Mouse (Mus musculus) intestine, embryonic 14.5 days (tissue): ENCODE data around the gene Rars2. TPM values are rescaled to one million over a fixed set of nuclear protein-coding genes. Genes with fewer than 3 reads are reported as not detected.

Experiments used
- ATAC-seq: fragments of 200-750 bp; cut with Nextera tagmentation; replicated peaks from 2 replicates; pipeline ENCODE4 v1.8.0; 2017; ENCODE audit warnings: low read depth, moderate number of reproducible peaks, moderate TSS enrichment, moderate library complexity; ENCODE audit not compliant: low FRiP score, low TSS enrichment
- DNase-seq: peaks from one replicate; pipeline ENCODE4 v3.0.0-alpha.2; 2018; ENCODE audit warnings: low spot score
- H3K27ac ChIP-seq: fragments of 300-500 bp; sonication (generic); 2 replicates; pipeline ENCODE4 v1.5.1; 2014; ENCODE audit warnings: low read depth, mild to moderate bottlenecking, control low read depth
- H3K27me3 ChIP-seq: fragments of 300-500 bp; sonication (generic); replicated peaks from 2 replicates; pipeline ENCODE4 v1.6.1; 2014; ENCODE audit warnings: low read length, control low read depth; ENCODE audit not compliant: control insufficient read depth, insufficient read depth
- H3K36me3 ChIP-seq: fragments of 300-500 bp; sonication (generic); 2 replicates; pipeline ENCODE4 v1.6.1; 2014; ENCODE audit warnings: low read length, control low read depth; ENCODE audit not compliant: control insufficient read depth, insufficient read depth
- H3K4me1 ChIP-seq: fragments of 300-500 bp; sonication (generic); replicated peaks from 2 replicates; pipeline ENCODE4 v1.6.1; 2014; ENCODE audit warnings: low read length, control low read depth, mixed read lengths; ENCODE audit not compliant: control insufficient read depth, insufficient read depth
- H3K4me2 ChIP-seq: fragments of 300-500 bp; sonication (generic); 2 replicates; pipeline ENCODE4 v1.6.1; 2014; ENCODE audit warnings: low read length
- H3K4me3 ChIP-seq: fragments of 300-500 bp; sonication (generic); 2 replicates; pipeline ENCODE4 v1.5.1; 2014; ENCODE audit warnings: low read depth, low read length, control low read depth, mixed read lengths
- H3K9ac ChIP-seq: fragments of 300-500 bp; sonication (generic); 2 replicates; pipeline ENCODE4 v1.6.1; 2014; ENCODE audit warnings: mild to moderate bottlenecking, low read length
- H3K9me3 ChIP-seq: fragments of 300-500 bp; sonication (generic); 2 replicates; pipeline ENCODE4 v1.6.1; 2016; ENCODE audit warnings: low read length, control low read depth; ENCODE audit not compliant: control insufficient read depth
- WGBS: fragments of 180-500 bp; shearing (Covaris S2); extraction: QIAGEN DNeasy Blood & Tissue Kit; methylation state at CpG from one replicate; pipeline ENCODE4 v1.1.7; 2014; 5-methylcytosine and 5-hydroxymethylcytosine counted together
- polyA plus RNA-seq: library from polyadenylated mRNA; unstranded; fragments of >200 nt; fragmentation: Nextera tagmentation; extraction: Ambion mirVana; gene quantifications from 2 replicates; pipeline ENCODE4 v1.2.1, GENCODE M21; 2014

Gene Rars2
- polyA plus RNA-seq, 1 experiment from 2014 or later = 62.2 TPM

DNA sequence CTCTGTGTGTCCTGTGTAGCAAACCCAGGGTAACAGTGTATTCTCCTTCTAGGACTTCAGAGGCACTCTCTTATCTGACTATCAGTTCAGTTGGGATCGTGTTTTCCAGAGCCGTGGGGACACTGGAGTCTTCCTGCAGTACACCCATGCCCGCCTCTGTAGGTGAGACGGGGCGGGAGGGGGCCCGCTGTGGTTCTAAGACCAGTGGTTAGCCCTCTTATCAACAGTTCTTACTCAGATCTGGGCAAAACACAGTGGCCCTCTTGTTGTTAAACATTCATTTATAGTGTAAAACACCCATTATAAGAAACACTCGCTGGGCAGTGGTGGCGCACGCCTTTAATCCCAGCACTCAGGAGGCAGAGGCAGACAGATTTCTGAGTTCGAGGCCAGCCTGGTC lies 41.3 kb downstream of the Rars2 start:
- 94% methylated on average over 10 of the region's 10 CpGs for WGBS
- no peak overlapping the region for H3K4me3 ChIP-seq
- H3K9me3 ChIP-seq = no peaks in the 10 kb centered on the region
- no peak overlapping the region for H3K9ac ChIP-seq
- H3K27me3 ChIP-seq = no peaks in the 10 kb centered on the region
- no peak overlapping the region for H3K4me2 ChIP-seq
- H3K4me1 ChIP-seq = no peaks in the 10 kb centered on the region
- no peak overlapping the region for H3K27ac ChIP-seq
- no peak for DNase-seq
- H3K36me3 ChIP-seq = peaks cover 90% of the 10 kb centered on the region
- ATAC-seq = no peak

DNA sequence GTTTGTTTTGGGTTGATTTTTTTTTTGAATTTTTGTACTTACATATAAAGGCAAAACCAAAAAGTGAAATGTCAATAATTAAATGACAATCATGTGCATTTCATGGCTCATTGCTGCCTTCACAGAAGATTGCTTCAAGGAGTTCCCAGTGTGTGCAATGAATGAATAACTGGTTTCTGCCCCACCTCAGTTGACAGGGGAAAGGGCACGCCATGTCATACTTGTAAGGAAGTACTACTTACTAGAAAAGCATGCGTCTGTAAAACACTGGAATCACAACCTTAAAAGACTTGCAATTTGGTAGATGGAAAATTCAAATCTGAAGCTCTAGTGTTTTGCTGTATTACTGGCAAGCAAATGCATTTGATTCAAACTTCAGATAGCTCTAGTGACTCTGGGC lies 44.3 kb downstream of the Rars2 start:
- H3K36me3 ChIP-seq = peaks cover 90% of the 10 kb centered on the region
- H3K27ac ChIP-seq = no peak overlapping the region

DNA sequence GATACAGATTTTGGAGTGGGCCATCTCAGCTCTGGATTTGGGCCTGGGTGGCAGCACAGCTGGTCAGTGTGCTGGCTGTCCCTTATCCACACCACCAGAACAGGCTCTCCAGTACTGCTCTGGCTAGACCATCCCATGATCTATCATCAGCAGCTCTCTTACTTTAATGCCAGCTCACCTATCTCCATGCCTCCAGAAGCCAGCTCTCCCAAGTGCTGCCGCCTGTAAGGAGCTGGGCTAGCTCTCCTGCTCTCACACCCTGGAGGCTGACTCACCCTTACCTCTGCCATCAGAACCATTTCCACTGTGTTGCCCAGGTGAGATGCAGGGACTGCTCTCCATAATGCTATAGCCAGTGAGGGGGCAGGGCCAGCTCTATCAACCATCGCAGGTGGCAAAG lies 46.8 kb downstream of the Rars2 start:
- H3K27ac ChIP-seq = no peak overlapping the region
- no peak for DNase-seq
- ATAC-seq = no peak
- no peak overlapping the region for H3K9ac ChIP-seq
- H3K4me3 ChIP-seq = no peak overlapping the region
- H3K27me3 ChIP-seq = no peaks in the 10 kb centered on the region
- peaks cover 89% of the 10 kb centered on the region for H3K36me3 ChIP-seq
- H3K9me3 ChIP-seq = no peaks in the 10 kb centered on the region
- no peak overlapping the region for H3K4me2 ChIP-seq
- whole genome bisulfite sequencing = 96% methylated on average over 2 of the region's 2 CpGs
- no peaks in the 10 kb centered on the region for H3K4me1 ChIP-seq

More for the DNA sequence above, 44.3 kb downstream of the Rars2 start:
- Histone ChIP-seq H3K4me2 (no peak overlapping the region), H3K9ac (no peak overlapping the region), H3K27me3 (no peaks in the 10 kb centered on the region), H3K4me1 (no peaks in the 10 kb centered on the region), H3K9me3 (no peaks in the 10 kb centered on the region), H3K4me3 (no peak overlapping the region)
- ATAC-seq (no peak), DNase-seq (no peak)
- WGBS = 87% methylated on average over 2 of the region's 2 CpGs

DNA sequence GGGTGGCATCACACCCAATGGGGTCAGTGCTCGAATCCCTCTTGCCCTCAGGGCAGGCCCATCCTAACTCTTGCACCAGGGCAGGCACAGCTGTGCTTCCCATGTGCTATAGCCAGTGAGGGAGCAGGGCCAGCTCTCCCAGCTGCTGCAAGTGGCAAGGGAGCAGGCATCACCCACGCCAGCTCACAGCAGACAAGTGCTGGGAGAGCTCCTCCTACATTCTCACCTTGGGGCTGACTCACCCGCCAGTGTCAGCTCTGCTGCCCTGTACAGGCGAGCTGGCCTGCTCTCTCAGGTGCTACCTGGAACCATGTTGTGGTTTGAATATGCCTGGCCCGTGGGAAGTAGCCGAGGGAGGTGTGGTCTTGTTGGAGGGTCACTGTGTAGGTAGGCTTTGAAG lies 47.2 kb downstream of the Rars2 start:
- WGBS = 80% methylated on average over 6 of the region's 6 CpGs
- Histone ChIP-seq H3K4me3 (no peak overlapping the region), H3K9ac (no peak overlapping the region), H3K9me3 (no peaks in the 10 kb centered on the region), H3K27me3 (no peaks in the 10 kb centered on the region), H3K36me3 (peaks cover 88% of the 10 kb centered on the region), H3K4me1 (no peaks in the 10 kb centered on the region), H3K4me2 (no peak overlapping the region), H3K27ac (no peak overlapping the region)
- no peak for DNase-seq
- no peak for ATAC-seq

DNA sequence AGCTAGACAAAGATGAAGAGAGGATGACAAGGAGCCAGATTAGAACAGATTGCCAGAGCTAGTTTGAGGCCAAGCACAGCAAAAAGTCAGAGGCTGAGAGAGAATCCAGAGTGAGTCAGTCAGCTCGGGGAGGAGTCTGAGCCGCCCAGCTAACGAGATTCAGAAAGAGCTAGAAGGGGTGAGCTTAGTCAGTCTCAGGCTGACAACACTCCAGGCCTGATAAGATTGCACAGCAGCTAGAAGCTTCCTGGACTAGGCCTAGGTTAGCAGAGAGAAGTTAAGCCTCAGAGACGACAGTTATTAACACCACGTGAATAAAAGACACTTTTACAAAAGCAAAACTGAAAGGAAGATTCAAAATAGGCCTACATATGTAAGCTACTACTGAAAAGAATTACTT lies 53.2 kb downstream of the Rars2 start:
- Histone ChIP-seq H3K9ac (no peak overlapping the region), H3K9me3 (no peaks in the 10 kb centered on the region), H3K27ac (no peak overlapping the region), H3K27me3 (no peaks in the 10 kb centered on the region), H3K4me1 (no peaks in the 10 kb centered on the region), H3K4me3 (no peak overlapping the region), H3K4me2 (no peak overlapping the region), H3K36me3 (peaks cover 67% of the 10 kb centered on the region)
- WGBS = 94% methylated on average over 5 of the region's 5 CpGs
- ATAC-seq (no peak), DNase-seq (no peak)

DNA sequence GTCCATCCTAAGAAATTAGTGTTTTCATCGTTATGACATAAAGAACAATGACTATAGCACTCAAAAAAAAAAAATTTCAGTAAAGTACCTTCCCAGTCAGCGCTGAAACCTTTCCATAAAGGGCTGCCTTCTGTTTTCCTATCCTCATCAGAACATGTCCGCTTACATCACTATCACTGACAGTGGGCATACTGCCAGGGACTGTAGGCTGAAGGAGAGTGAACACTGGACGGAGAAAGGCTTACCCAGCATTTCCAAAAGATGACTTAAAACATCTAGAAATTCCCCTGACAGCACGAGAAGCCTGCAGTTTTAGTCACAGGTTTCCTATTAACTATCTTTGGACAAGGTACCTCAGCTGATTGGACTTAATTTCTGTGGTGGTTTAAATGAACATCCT lies 59.0 kb downstream of the Rars2 start:
- Histone ChIP-seq H3K27ac (no peak overlapping the region), H3K36me3 (peaks cover 50% of the 10 kb centered on the region), H3K4me3 (no peak overlapping the region), H3K4me2 (no peak overlapping the region), H3K9ac (no peak overlapping the region), H3K27me3 (no peaks in the 10 kb centered on the region), H3K9me3 (no peaks in the 10 kb centered on the region), H3K4me1 (no peaks in the 10 kb centered on the region)
- ATAC-seq (no peak), DNase-seq (no peak)
- WGBS = 92% methylated on average over 5 of the region's 5 CpGs

DNA sequence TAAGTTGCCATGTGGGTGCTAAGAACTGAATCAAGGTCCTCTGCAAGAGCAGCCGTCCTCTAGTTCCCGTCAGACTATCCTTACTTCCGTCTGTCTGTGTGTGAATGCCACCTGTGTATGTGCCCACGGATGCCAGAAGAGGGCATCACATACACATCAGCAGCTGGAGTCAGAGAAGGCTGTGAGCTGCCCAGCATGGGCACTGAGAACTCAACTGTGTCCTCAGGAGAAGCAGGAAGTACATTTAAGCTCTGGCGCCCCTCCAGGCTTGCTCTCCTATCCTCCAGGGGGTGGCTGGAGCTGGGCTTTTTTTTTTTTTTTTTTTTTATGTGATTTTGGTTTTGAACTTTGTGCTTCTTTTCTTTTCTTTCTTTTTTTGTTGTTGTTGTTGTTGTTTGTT lies 65.8 kb downstream of the Rars2 start:
- no peaks in the 10 kb centered on the region for H3K27me3 ChIP-seq
- H3K4me1 ChIP-seq = no peaks in the 10 kb centered on the region; the same call in 1 of the 2 replicates
- peaks cover 37% of the 10 kb centered on the region for H3K36me3 ChIP-seq
- no peak overlapping the region for H3K4me3 ChIP-seq
- DNase-seq = no peak
- WGBS = 92% methylated on average over 5 of the region's 5 CpGs
- ATAC-seq = no peak
- H3K9me3 ChIP-seq = no peaks in the 10 kb centered on the region
- no peak overlapping the region for H3K4me2 ChIP-seq
- no peak overlapping the region for H3K27ac ChIP-seq
- no peak overlapping the region for H3K9ac ChIP-seq

DNA sequence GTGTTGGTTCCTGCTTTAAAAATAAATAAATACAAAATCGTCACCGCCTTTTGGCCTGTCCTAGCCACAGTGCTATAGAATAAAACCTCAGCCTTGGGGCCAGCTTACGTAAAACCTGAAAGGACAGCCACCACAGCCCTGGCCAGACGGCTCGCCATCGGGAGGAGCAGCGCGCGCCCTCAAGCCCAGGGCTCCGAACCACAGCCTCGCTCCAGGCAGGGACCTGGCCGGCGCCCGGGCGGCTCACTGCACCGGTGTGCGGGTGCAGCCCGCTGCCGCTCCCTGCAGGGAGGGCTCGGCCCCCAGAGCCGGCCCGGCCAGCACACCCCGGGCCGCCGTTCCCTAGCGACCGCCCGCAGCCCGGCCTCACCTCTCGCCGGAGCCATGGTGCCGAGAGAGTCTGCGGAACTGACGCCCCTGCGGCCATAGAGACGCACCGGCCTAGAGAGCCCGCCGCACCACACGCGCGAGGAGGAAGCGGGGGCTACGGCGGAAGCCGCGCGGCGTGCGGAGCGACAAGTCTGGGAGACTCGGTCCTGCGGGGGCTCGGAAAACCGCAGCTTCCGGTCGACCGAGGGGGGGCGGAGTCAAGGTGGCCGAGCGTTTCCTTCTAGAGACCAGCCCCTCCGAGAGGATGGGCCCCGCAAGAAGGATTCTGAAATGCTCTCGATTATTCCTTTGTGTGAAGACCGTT lies 72.3 kb downstream of the Rars2 start, which contains the start of gene Slc35a1:
TSS of gene Slc35a1 (minus strand) at position 565 of the 694 bp plus-strand sequence.
- peak within 1 kb of the TSS; percentile 94 for H3K27ac ChIP-seq
- peak within 1 kb of the TSS; percentile 86 for H3K9ac ChIP-seq
- under 1% methylated on average over 59 of the region's 65 CpGs for WGBS
- peak; percentile 95 for ATAC-seq
- H3K27me3 ChIP-seq = no peaks in the 10 kb centered on the region
- H3K9me3 ChIP-seq = no peaks in the 10 kb centered on the region
- peak within 1 kb of the TSS; percentile 68 for H3K4me2 ChIP-seq
- peak within 1 kb of the TSS; percentile 75 for H3K4me3 ChIP-seq
- H3K36me3 ChIP-seq = peaks cover 6% of the 10 kb centered on the region; the same call in 1 of the 2 replicates
- peak; percentile 94 for DNase-seq
- peaks cover 3% of the 10 kb centered on the region; the same call in 1 of the 2 replicates for H3K4me1 ChIP-seq

DNA sequence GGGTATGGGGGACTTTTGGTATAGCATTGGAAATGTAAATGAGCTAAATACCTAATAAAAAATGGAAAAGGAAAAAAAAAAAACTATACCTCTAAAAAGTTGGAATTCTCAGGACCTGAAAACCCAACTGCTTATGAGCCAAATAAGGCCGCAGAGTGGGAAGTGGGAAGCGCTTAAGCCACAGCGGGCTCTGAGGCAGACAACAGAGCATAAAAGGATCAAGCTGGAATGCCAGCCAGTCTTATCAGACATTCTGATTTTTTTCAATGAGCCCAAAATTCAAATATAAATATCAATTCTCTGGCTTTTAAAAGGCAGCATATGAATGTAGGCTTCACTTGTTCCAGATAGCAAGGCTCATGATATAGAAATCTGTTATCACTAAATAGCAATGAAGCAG lies 73.3 kb downstream of the Rars2 start:
- DNase-seq (no peak), ATAC-seq (no peak)
- H3K27ac ChIP-seq = no peak overlapping the region; the same call in 1 of the 2 replicates
- no peak overlapping the region for H3K4me3 ChIP-seq
- no peaks in the 10 kb centered on the region for H3K27me3 ChIP-seq
- H3K9ac ChIP-seq = no peak overlapping the region
- H3K9me3 ChIP-seq = no peaks in the 10 kb centered on the region
- H3K4me2 ChIP-seq = peak overlapping the region; percentile 68
- H3K4me1 ChIP-seq = peaks cover 3% of the 10 kb centered on the region; the same call in 1 of the 2 replicates
- WGBS = 70% methylated on average over 3 of the region's 3 CpGs
- H3K36me3 ChIP-seq = no peaks in the 10 kb centered on the region; the same call in 1 of the 2 replicates
